Mouse (Mus musculus) cerebellum, adult 2 months (tissue): Measurements from ENCODE around the gene Xaf1. TPM values are rescaled to one million over a fixed set of nuclear protein-coding genes. Genes with fewer than 3 reads are reported as not detected.

ENCODE experiments used
- DNase-seq, 2 experiments: peaks; one replicate each; pipeline ENCODE4 v3.0.0; 2021
- H3K27ac ChIP-seq: fragments of 200-500 bp; 2 replicates; pipeline ENCODE4 v1.5.1; 2012; ENCODE audit warnings: low read length, control low read depth, inconsistent platforms; ENCODE audit not compliant: insufficient read depth
- H3K27me3 ChIP-seq: fragments of 200-500 bp; 2 replicates; pipeline ENCODE4 v1.6.1; 2012; ENCODE audit warnings: inconsistent platforms, mild to moderate bottlenecking, low read length, moderate library complexity; ENCODE audit not compliant: control insufficient read depth, insufficient read depth
- H3K4me1 ChIP-seq: fragments of 200-500 bp; 2 replicates; pipeline ENCODE4 v1.6.1; 2011; ENCODE audit warnings: low read length; ENCODE audit not compliant: control insufficient read depth, insufficient read depth
- H3K4me3 ChIP-seq: fragments of 200-500 bp; replicated peaks from 2 replicates; pipeline ENCODE3; 2011; ENCODE audit warnings: mild to moderate bottlenecking, low read depth, low read length, control low read depth; ENCODE audit not compliant: insufficient read depth
- CTCF ChIP-seq: fragments of 200-500 bp; IDR thresholded peaks from 2 replicates; pipeline ENCODE4 v1.5.1; 2011; ENCODE audit warnings: low read depth, mild to moderate bottlenecking, control low read depth, low read length, moderate library complexity, borderline replicate concordance; ENCODE audit not compliant: insufficient read depth
- POLR2A ChIP-seq: fragments of 200-500 bp; IDR thresholded peaks from 2 replicates; pipeline ENCODE4 v1.6.1; 2011; ENCODE audit warnings: low read length, control low read depth, borderline replicate concordance; ENCODE audit not compliant: insufficient read depth
- WGBS: fragments of 180-500 bp; shearing (Covaris S2); methylation state at CpG from one replicate; pipeline ENCODE4 v1.1.7; 2018; 5-methylcytosine and 5-hydroxymethylcytosine counted together
- polyA plus RNA-seq: library from polyadenylated mRNA; depleted of rRNA; stranded (reverse); fragments of >200 nt; gene quantifications from 2 replicates; pipeline ENCODE4 v1.2.3, GENCODE M21; 2012

The Xaf1 gene
- polyA plus RNA-seq, 1 experiment = 12.2 TPM

DNA sequence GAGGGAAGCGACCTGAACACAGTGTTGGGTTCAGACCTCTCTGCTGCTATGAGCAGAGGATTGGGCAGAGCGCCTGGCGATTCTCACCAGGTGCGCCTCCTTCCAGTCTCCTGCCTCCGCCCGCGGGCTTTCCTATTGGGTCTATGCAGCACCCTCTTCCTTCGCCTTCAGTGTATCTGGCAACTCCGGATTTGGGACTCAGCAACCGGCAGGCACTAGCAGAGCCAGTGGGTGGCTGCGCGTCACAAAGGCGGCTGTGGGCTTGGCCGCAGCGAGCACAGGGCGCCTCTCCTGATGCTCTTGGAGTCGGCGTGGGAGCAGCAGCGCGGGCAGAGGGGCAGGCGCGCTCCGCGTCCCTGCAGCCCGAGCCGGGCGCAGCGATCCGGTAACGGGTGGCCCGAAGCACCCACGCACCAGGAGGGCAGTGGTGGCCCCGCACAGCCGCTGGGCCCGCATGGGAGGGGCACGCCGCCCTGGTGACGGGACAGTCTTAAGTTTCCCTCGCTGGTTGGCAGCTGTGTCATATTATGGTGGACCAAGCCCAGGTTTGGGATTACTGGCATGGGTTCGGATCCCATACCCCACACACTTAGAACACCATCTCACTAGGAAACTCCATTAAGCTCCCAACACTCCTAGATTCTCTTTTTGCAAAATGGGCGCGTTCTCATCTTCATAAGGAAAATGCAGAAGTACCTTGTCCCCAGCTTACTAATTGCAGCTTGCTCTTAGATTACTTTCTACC lies 12.9 kb downstream of the Xaf1 start, which contains the start of gene Fbxo39:
Gene Fbxo39, plus strand, starts transcription at position 294 of the 745 bp plus-strand sequence.
- Histone ChIP-seq H3K4me1 (no peaks in the 10 kb centered on the region), H3K27ac (no peak within 1 kb of the TSS), H3K27me3 (no peaks in the 10 kb centered on the region), H3K4me3 (no peak within 1 kb of the TSS)
- WGBS = 13% methylated on average over 41 of the region's 42 CpGs
- no peak for DNase-seq
- TF ChIP-seq CTCF (no peak), POLR2A (no peak)

- TF ChIP-seq POLR2A = no peak
- no peak for TF ChIP-seq CTCF
- H3K4me3 ChIP-seq = no peak overlapping the region
- 72% methylated on average over 5 of the region's 5 CpGs for WGBS
These were observed 16.6 kb downstream of the Xaf1 start for GRCm38 (mm10) chr11:72318026-72318425.

DNA sequence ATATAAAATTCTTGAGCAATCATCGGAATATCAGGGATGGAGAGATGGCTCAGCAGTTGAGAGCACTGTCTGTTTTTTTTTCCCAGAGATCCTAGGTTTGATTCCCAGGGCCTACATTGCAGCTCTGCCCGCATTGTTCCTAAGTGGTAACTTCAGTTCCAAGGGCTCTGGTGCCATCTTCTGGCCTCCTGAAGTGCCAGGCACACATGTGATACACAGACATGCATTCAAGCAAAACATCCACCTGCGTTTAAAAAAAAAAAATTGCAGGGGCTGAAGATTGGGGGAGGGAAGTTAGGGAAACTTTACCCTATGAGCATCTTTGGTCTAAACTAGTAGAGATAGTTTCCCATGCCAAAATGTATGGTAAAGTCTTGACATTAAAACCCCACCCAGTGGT lies 23.0 kb downstream of the Xaf1 start:
- TF ChIP-seq CTCF (peak; percentile 40; the same call in 1 of the 2 replicates), POLR2A (no peak)
- Histone ChIP-seq H3K4me3 (no peak overlapping the region), H3K27me3 (no peaks in the 10 kb centered on the region), H3K4me1 (no peaks in the 10 kb centered on the region), H3K27ac (no peak overlapping the region)
- no peak for DNase-seq
- WGBS = 74% methylated on average over 3 of the region's 3 CpGs

More at GRCm38 (mm10) chr11:72318026-72318425, 16.6 kb downstream of the Xaf1 start:
- Histone ChIP-seq H3K4me1 (no peaks in the 10 kb centered on the region), H3K27ac (no peak overlapping the region), H3K27me3 (no peaks in the 10 kb centered on the region)
- DNase-seq = no peak

GRCm38 (mm10) chr11:72325701-72326100 lies 24.3 kb downstream of the Xaf1 start:
- Histone ChIP-seq H3K4me1 (no peaks in the 10 kb centered on the region), H3K27ac (no peak overlapping the region), H3K4me3 (no peak overlapping the region), H3K27me3 (no peaks in the 10 kb centered on the region)
- DNase-seq = no peak
- 87% methylated on average over 4 of the region's 4 CpGs for whole genome bisulfite sequencing
- TF ChIP-seq POLR2A (no peak), CTCF (no peak)

DNA sequence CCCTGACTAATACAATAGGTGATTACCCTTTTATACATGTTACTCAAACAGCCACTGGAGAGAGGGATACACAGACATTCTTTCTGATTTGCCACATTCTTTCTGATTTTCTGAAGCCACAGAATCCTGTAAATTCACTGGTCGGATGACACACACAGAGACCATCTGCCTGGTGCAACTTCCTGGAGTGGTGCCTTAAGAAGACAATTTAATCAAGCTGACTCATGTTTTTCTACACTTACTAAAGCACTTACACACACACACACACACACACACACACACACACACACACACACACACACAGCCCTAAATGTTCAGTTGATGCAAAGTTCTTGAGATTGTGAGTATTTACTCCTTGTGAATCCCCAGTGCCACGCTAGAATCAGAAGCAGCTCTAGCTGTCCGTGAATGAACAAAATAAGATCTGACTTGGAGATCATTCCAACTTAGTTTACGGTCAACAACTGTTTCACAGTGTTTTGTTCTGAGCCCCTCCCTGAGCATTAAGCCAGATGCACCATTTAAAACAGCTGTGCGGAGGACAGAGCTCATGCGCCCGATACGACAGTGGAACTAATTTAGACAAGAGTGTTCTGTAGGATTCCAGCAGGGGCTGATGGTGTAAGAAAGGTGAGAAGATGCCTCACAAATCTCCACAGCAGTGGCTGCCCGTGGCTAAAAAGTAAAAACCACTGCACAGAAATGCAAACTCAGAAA lies 31.7 kb downstream of the Xaf1 start:
- DNase-seq = peak in 1 of 2 experiments; percentile 30
- TF ChIP-seq CTCF (no peak), POLR2A (no peak)
- no peaks in the 10 kb centered on the region; the same call in 1 of the 2 replicates for H3K27me3 ChIP-seq

GRCm38 (mm10) chr11:72334653-72335052 lies 33.2 kb downstream of the Xaf1 start:
- WGBS = 81% methylated on average over 4 of the region's 4 CpGs
- H3K4me3 ChIP-seq = no peak overlapping the region
- no peaks in the 10 kb centered on the region for H3K4me1 ChIP-seq
- H3K27ac ChIP-seq = no peak overlapping the region
- DNase-seq = no peak
- TF ChIP-seq POLR2A (no peak), CTCF (no peak)
- no peaks in the 10 kb centered on the region; the same call in 1 of the 2 replicates for H3K27me3 ChIP-seq

More for the DNA sequence above, 31.7 kb downstream of the Xaf1 start:
- Histone ChIP-seq H3K4me3 (no peak overlapping the region), H3K27ac (no peak overlapping the region), H3K4me1 (no peaks in the 10 kb centered on the region)
- WGBS = 50% methylated on average over 9 of the region's 9 CpGs

DNA sequence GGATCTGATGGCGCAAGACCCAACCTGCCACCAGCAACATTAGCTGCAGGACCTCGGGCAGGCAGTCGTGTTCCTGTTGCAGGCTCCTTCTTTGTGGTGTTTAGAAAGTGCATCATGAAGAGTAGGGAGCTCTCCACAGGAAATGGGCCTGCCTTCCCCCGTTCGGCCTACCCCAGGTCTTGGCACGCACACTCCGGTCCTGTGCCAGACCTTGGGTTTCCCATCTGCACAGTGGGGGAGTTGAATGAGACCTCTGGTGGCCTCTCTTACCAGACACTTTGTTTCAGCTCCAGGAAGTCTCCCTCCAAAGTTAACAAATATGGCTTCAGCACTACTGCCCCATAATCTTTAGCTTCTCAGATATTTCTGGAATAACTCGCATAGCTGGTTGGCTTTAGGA lies 35.3 kb downstream of the Xaf1 start:
- H3K4me1 ChIP-seq = no peaks in the 10 kb centered on the region
- DNase-seq = no peak
- no peak overlapping the region for H3K27ac ChIP-seq
- no peak for TF ChIP-seq CTCF
- TF ChIP-seq POLR2A = no peak
- WGBS = 44% methylated on average over 8 of the region's 8 CpGs
- no peaks in the 10 kb centered on the region; the same call in 1 of the 2 replicates for H3K27me3 ChIP-seq
- no peak overlapping the region for H3K4me3 ChIP-seq
